Mouse (Mus musculus) layer of hippocampus, adult 2 months (tissue): ENCODE data around the gene Slc13a3. TPM values are rescaled to one million over a fixed set of nuclear protein-coding genes. Genes with fewer than 3 reads are reported as not detected.

Experiments used
- DNase-seq, 2 experiments: peaks; one replicate each; pipeline ENCODE4 v3.0.0; 2022; ENCODE audit warnings: low spot score in 2 of 2
- H3K27ac ChIP-seq: fragments of 200-600 bp; 2 replicates; pipeline ENCODE4 v1.8.1; 2022
- H3K4me3 ChIP-seq: fragments of 200-600 bp; 2 replicates; pipeline ENCODE4 v1.8.1; 2022; ENCODE audit warnings: mild to moderate bottlenecking
- CTCF ChIP-seq: fragments of 200-600 bp; conservative IDR thresholded peaks from 2 replicates; pipeline ENCODE4 v1.8.1; 2022; ENCODE audit warnings: antibody characterized with exemption, mild to moderate bottlenecking, moderate library complexity
- total RNA-seq, 2 experiments: library from RNA; stranded (reverse); gene quantifications; 2 replicates each; pipeline ENCODE4 v1.2.3; 2021

The Slc13a3 gene
- total RNA-seq, 2 experiments from 2014 or later: 8.7 to 11.3 TPM

GRCm38 (mm10) chr2:165494495-165494894 is 21.5 kb upstream of the Slc13a3 start:
- no peak overlapping the region for H3K4me3 ChIP-seq
- TF ChIP-seq CTCF: no peak
- peak overlapping the region; percentile 95 for H3K27ac ChIP-seq
- no peak for DNase-seq

- peak; percentile 53 to 79 for DNase-seq
- peak overlapping the region; percentile 82 for H3K4me3 ChIP-seq
- peak overlapping the region; percentile 95 for H3K27ac ChIP-seq
- no peak for TF ChIP-seq CTCF
Measured at GRCm38 (mm10) chr2:165493587-165494210, 20.7 kb upstream of the Slc13a3 start.

- Histone ChIP-seq H3K4me3 (peak within 1 kb of the TSS; percentile 82), H3K27ac (peak within 1 kb of the TSS; percentile 95)
- peak; percentile 77 to 85 for DNase-seq
- no peak for TF ChIP-seq CTCF
Measured at GRCm38 (mm10) chr2:165492648-165493553, 19.9 kb upstream of the Slc13a3 start, which contains the start of gene Trp53rka. Gene Trp53rka (minus strand): TSS chr2:165493324.

- no peak overlapping the region for H3K4me3 ChIP-seq
- peak; percentile 95 for TF ChIP-seq CTCF
- H3K27ac ChIP-seq: peak overlapping the region; percentile 76
- DNase-seq: peak; percentile 43 to 67
Measured at GRCm38 (mm10) chr2:165486881-165487535, 14.0 kb upstream of the Slc13a3 start.

GRCm38 (mm10) chr2:165486401-165486800 is 13.4 kb upstream of the Slc13a3 start:
- DNase-seq: no peak
- Histone ChIP-seq H3K27ac (peak overlapping the region; percentile 76), H3K4me3 (no peak overlapping the region)
- TF ChIP-seq CTCF: no peak

- H3K27ac ChIP-seq: peak overlapping the region; percentile 76
- no peak for TF ChIP-seq CTCF
- no peak overlapping the region for H3K4me3 ChIP-seq
- peak; percentile 23 to 69 for DNase-seq
Measured at GRCm38 (mm10) chr2:165485826-165486225, 12.8 kb upstream of the Slc13a3 start.

- peak overlapping the region; percentile 46; the same call in 1 of the 2 replicates for H3K27ac ChIP-seq
- H3K4me3 ChIP-seq: no peak overlapping the region
- TF ChIP-seq CTCF: no peak
- no peak for DNase-seq
Measured at GRCm38 (mm10) chr2:165484152-165484551, 11.1 kb upstream of the Slc13a3 start.

GRCm38 (mm10) chr2:165482003-165482402 is 9.0 kb upstream of the Slc13a3 start:
- DNase-seq: no peak
- Histone ChIP-seq H3K4me3 (no peak overlapping the region), H3K27ac (no peak overlapping the region)
- TF ChIP-seq CTCF: no peak

GRCm38 (mm10) chr2:165475850-165476249 is 2.8 kb upstream of the Slc13a3 start:
- DNase-seq: no peak
- no peak for TF ChIP-seq CTCF
- H3K27ac ChIP-seq: no peak overlapping the region
- no peak overlapping the region for H3K4me3 ChIP-seq

GRCm38 (mm10) chr2:165475412-165475811 is 2.4 kb upstream of the Slc13a3 start:
- Histone ChIP-seq H3K4me3 (no peak overlapping the region), H3K27ac (no peak overlapping the region)
- DNase-seq: no peak
- no peak for TF ChIP-seq CTCF

GRCm38 (mm10) chr2:165471943-165472342 is 1.1 kb downstream of the Slc13a3 start:
- no peak for DNase-seq
- no peak for TF ChIP-seq CTCF
- Histone ChIP-seq H3K27ac (no peak overlapping the region), H3K4me3 (no peak overlapping the region)

GRCm38 (mm10) chr2:165470167-165470566 is 2.9 kb downstream of the Slc13a3 start:
- DNase-seq: no peak
- peak; percentile 46 for TF ChIP-seq CTCF
- Histone ChIP-seq H3K27ac (no peak overlapping the region), H3K4me3 (no peak overlapping the region)
